Mouse (Mus musculus): ENCODE measurements at regions not wholly inside any gene's neighbourhood (a gene's known extent, or its start where the extent isn't known, plus 50 kb on each side); places are given as distances from the start of the nearest gene placed in this dataset.

GRCm38 (mm10) chrX:10984894-10985293 lies 270.1 kb downstream of the Mid1ip1 start:
- no peak for DNase-seq (ENCODE audit: low spot score)

DNA sequence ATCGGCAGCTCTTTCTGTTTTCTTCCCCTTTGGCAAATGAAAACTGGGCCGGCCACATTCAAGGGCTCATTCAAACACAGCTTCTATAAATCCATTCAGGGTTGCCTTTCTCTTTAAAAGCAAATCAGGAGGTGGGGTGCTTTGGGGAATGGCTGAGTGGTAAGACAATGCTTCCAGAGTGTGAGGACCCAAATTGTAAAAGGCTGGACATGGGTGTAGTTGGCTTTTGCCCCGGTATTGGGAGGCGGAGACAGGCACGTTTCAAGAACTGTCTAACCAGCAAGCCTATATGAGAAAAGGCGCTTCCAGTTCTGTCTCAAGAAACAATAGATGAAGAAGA lies 277.0 kb downstream of the Mid1ip1 start:
- no peak for DNase-seq (ENCODE audit: low spot score)

DNA sequence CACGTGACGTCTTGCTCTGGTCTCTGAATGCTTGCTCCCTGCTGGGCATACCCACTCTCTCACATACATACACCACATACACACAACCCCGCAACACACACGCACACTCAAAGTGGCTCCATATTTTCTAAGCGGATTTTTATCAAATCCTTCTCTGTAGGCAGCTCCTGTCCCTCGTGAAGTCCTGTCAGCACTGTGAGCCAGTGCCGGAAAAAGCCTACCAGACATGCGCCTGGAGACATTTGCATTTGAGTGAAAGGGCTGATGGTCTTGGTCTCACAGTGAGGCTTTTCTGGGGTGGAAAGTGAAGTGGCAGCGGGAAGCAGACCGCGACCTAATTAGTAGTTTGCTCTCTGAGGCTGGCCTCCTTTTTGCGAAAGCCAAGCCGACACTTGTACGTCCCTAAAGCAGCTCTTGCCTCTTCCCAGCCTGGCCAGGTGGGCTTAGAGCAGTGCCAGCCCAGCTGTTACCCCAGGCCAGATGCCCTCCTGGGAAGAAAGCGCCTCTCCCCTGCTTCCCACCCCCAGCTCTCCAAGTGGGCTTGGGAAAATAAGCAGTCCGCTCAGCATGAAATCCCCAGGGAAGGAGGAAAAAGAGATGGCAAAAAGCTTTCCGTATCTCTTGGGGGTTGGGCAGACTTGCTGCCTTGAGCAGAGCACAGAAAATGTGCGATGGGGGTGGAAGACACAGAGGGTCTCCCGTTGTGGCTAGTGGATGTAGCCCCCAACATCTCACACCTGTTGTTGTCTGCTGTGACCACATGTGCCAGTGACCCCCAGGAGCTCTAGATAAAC lies 277.6 kb downstream of the Mid1ip1 start:
- DNase-seq (ENCODE audit: low spot score), result no peak

- no peak for DNase-seq (ENCODE audit: low spot score)
These were observed 278.2 kb downstream of the Mid1ip1 start for GRCm38 (mm10) chrX:10993005-10993377.

- DNase-seq (ENCODE audit: low spot score), result no peak
These were observed 280.1 kb downstream of the Mid1ip1 start for GRCm38 (mm10) chrX:10994910-10995309.

GRCm38 (mm10) chrX:11001180-11001579 lies 286.4 kb downstream of the Mid1ip1 start:
- no peak for DNase-seq (ENCODE audit: low spot score)

DNA sequence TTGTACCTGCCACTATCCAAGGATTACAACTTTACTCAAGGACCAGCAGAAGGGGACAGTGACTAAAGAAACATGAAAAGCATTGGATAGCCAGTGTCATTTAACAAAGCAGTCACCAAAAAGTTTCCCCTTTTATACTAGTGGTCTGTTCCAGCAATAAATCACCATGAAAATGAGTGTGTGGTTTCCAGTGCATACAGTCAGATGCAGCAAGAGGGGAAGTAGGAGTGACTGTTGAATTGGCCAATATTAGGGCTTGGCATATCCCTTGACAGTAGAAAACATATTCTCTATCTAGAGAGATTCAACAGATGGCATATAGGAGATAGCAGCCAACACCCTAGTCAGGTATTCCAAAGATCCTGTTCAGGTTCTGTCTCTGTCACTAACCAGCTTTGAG lies 259.8 kb upstream of the H2al1a start:
- DNase-seq (ENCODE audit: low spot score), result no peak

DNA sequence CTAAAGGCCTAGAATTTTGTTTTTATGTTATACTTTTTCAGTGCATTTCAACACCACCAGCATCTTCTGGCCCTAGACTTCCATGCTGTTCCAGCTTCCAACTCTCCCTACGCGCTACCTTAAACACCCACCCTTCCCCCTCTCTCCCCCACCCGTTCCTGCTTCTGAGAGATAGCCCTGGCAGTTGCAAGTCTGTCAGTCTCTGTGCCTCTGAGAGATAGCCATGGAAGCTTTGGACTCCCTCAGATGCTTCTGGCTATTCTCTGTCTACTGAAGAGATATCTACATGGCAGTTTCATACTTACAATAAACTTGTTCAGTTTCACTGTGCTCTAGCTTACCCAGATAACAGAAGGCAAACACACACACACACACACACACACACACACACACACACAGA lies 252.3 kb upstream of the H2al1a start:
- DNase-seq (ENCODE audit: low spot score), result no peak

DNA sequence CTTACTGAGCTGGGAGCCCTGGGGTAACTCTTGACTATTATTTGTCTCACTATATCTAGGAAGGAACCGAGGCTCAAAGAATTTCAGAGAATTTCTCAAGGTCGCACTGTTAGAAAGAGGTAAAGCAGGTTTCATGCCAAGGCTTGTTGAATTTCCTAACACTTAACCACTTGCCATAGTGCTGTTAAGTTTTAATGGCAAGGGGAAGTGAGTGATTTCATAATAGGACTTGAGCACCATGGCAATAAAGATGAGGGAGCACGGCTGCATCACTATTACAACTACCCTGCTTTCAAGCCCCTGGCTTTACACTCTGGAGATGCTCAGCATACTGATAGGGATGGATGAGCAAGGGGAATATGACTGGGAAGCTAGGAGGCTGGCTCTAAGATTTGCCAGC lies 216.9 kb upstream of the H2al1a start:
- DNase-seq (ENCODE audit: low spot score), result no peak

GRCm38 (mm10) chrX:11082845-11083244 lies 216.2 kb upstream of the H2al1a start:
- no peak for DNase-seq (ENCODE audit: low spot score)

DNA sequence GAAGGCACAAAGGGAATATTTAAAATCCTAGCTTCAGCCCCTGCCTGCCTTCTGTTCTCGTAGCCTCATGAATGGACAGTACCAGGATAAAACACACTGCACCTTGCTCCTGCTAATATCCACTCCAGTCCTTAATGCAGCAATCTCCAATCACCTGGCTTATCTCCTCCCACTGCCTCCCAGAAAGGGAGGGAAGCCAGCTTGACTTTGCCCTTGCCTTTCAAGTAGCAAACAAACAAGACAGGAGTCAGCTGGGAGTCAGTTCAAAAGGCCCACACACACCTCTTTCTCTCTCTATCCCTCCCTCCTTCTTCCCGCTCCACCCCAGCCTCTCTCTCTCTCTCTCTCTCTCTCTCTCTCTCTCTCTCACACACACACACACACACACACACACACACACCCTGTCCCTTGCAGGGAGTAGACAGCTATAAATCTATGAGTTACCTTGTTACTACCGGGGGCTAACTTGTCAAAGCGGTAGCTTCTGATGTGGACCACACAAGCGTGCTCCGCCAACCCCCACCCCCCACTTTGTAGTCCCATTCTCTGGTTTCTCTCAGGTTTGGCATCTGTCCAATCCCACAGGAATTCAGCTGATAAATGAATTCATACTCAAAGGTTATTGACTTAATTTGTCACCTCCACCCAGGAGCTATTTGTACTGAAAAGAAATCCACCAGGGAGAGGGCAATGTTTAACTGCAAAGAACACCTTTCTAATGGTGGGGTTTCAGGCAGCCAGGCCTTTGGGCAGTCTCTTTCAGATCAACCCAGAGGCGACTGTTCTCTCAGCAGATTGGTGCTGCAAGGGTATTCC lies 212.6 kb upstream of the H2al1a start:
- no peak for DNase-seq (ENCODE audit: low spot score)

DNA sequence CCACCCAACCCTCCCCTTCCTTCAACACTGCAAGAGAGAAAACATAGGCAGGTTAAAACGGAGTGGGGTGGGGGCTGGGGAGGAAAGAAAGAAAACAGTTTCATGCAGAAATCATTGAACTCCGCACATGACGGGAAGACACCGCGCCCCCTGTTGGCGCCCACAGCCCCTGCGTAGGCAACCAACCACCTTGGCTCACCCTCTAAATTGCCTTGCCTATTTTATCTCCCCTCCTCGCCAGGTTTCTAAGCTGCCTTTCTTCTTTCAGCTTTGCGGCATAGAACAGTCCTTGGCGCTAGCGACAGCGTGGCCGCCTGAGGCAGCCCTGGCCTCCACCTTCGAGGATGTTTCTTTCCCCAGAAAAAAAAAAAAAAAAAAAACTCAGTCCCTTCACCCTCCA lies 211.1 kb upstream of the H2al1a start:
- peak; percentile 0 for DNase-seq (ENCODE audit: low spot score)

DNA sequence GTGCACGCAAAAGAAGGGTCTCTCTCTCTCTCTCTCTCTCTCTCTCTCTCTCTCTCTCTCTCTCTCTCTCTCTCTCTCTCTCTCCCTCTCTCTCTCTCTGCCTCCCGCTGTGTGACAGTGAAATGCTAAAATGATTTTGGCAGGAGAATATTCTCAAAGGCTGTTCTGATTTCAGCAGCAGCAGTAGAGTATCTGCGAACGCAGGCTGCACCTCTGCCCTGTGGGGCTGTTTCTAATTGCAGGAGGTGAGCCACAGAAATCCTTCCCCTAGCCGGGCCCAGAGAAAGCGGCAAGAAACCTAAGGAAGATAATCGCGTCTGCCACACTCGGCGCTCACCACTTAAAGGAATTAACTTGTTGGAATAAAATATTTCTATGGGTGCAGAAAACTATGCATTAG lies 210.6 kb upstream of the H2al1a start:
- DNase-seq (ENCODE audit: low spot score), result no peak

- DNase-seq (ENCODE audit: low spot score), result no peak
These were observed 208.6 kb upstream of the H2al1a start for GRCm38 (mm10) chrX:11090432-11090831.

GRCm38 (mm10) chrX:11097581-11098254 lies 201.3 kb upstream of the H2al1a start:
- DNase-seq (ENCODE audit: low spot score), result no peak

GRCm38 (mm10) chrX:11098366-11098765 lies 200.7 kb upstream of the H2al1a start:
- no peak for DNase-seq (ENCODE audit: low spot score)

GRCm38 (mm10) chrX:11099146-11100087 lies 199.6 kb upstream of the H2al1a start:
- no peak for DNase-seq (ENCODE audit: low spot score)

DNA sequence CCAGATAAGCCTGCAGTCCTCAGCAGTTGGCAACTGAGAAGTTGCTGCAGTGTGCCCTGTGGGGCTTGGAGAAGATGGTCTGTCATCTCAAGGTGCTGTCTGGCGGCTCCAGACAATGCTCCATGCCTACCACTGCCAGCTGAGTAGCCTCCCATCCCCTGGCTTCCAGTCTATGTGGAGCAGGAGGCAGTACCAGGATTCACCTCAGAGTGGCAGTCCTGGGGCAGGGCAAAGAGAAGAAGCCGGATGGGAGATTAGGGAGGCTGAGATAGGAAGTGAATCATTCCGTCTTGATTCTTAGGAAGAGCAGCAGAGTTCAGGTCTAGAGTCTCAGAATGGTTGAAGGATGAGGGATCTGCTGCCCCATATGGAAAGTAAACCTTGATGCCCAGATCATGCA lies 198.1 kb upstream of the H2al1a start:
- DNase-seq (ENCODE audit: low spot score), result no peak

DNA sequence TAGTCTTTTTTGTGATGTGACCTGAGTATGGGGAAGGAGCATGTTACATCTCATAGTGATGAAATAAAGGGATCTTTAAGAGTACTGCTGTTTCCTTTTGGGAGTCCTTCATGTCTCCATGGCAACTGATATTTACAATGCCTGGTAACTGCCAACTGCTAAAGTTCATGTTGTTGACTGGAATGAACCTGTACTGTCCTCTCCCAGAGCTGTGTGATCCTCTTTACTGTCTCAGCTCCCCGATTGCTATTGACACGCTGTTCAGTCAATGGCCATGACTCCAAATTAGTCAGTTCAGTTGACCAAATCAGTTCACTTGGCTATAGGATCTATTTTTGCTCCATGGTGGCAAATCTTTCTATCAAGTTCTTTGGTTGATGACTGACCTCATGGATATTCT lies 167.8 kb upstream of the H2al1a start:
- no peak for DNase-seq (ENCODE audit: low spot score)

GRCm38 (mm10) chrX:11139971-11140421 lies 159.1 kb upstream of the H2al1a start:
- no peak for DNase-seq (ENCODE audit: low spot score)

GRCm38 (mm10) chrX:11141294-11141693 lies 157.8 kb upstream of the H2al1a start:
- no peak for DNase-seq (ENCODE audit: low spot score)

DNA sequence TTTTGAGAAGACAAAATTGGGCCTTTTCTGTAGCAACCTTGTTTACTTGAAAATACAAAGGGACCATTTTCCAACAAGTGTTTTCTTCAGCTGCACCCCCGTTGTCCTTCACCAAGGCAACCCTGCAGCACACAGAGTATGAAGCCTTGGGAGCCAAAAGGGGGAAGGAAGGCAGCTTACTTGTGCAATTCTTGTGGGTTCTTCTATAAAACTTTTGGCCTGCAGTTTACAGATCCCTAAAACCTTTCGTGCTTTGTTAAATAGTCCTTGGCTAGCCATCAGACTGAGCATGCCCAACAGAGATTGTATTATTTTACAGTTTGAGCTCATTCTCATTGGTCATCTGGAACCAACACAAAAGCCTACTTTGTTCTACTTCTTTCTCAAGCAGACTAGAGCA lies 140.6 kb upstream of the H2al1a start:
- no peak for DNase-seq (ENCODE audit: low spot score)
